Mouse (Mus musculus): Measurements from ENCODE around the gene Casp14. TPM values are rescaled to one million over a fixed set of nuclear protein-coding genes. Genes with fewer than 3 reads are reported as not detected.
"Not testable (repeated sequence)": the region's sequence is repeated elsewhere in the genome, so short reads cannot be mapped to it uniquely, and the experiment has no call there.

Gene Casp14
- polyA plus RNA-seq, 1 experiment from 2014 or later, result not detected

GRCm38 (mm10) chr10:78723416-78723815 is 5.3 kb upstream of the Casp14 start:
- no peak overlapping the region for H3K4me2 ChIP-seq (replicated peaks)
- no peak overlapping the region for H3K4me3 ChIP-seq
- no peak overlapping the region for H3K27ac ChIP-seq
- no peak for ATAC-seq (ENCODE audit: low FRiP score)
- 43% methylated on average over 2 of the region's 2 CpGs for WGBS
- no peaks in the 10 kb centered on the region for H3K9me3 ChIP-seq (replicated peaks)
- H3K9ac ChIP-seq, result no peak overlapping the region
- H3K36me3 ChIP-seq, result no peaks in the 10 kb centered on the region
- no peaks in the 10 kb centered on the region for H3K27me3 ChIP-seq
- no peaks in the 10 kb centered on the region for H3K4me1 ChIP-seq

- H3K4me1 ChIP-seq, result no peaks in the 10 kb centered on the region
- H3K9me3 ChIP-seq (replicated peaks), result no peaks in the 10 kb centered on the region
- H3K4me3 ChIP-seq, result no peak overlapping the region
- no peak overlapping the region for H3K9ac ChIP-seq
- no peaks in the 10 kb centered on the region for H3K36me3 ChIP-seq
- H3K27ac ChIP-seq, result no peak overlapping the region
- ATAC-seq (ENCODE audit: low FRiP score), result no peak
- no peaks in the 10 kb centered on the region for H3K27me3 ChIP-seq
- H3K4me2 ChIP-seq (replicated peaks), result no peak overlapping the region
- 69% methylated on average over 2 of the region's 2 CpGs for WGBS
These were observed 4.6 kb upstream of the Casp14 start for GRCm38 (mm10) chr10:78722654-78723053.

- no peaks in the 10 kb centered on the region for H3K9me3 ChIP-seq (replicated peaks)
- WGBS, result 88% methylated on average over 5 of the region's 5 CpGs
- no peaks in the 10 kb centered on the region for H3K36me3 ChIP-seq
- no peak for ATAC-seq (ENCODE audit: low FRiP score)
- no peaks in the 10 kb centered on the region for H3K27me3 ChIP-seq
- no peaks in the 10 kb centered on the region for H3K4me1 ChIP-seq
- no peak overlapping the region for H3K4me2 ChIP-seq (replicated peaks)
- no peak overlapping the region for H3K4me3 ChIP-seq
- no peak overlapping the region for H3K9ac ChIP-seq
- H3K27ac ChIP-seq, result no peak overlapping the region
These were observed 3.9 kb upstream of the Casp14 start for GRCm38 (mm10) chr10:78722036-78722435.

- Histone ChIP-seq H3K9me3 (replicated peaks) (no peaks in the 10 kb centered on the region), H3K27me3 (no peaks in the 10 kb centered on the region), H3K4me2 (replicated peaks) (no peak overlapping the region), H3K4me1 (no peaks in the 10 kb centered on the region), H3K4me3 (no peak overlapping the region), H3K36me3 (no peaks in the 10 kb centered on the region), H3K27ac (no peak overlapping the region), H3K9ac (no peak overlapping the region)
- ATAC-seq (ENCODE audit: low FRiP score), result no peak
These were observed 1.9 kb downstream of the Casp14 start for GRCm38 (mm10) chr10:78716231-78716630.

GRCm38 (mm10) chr10:78715156-78715555 is 2.9 kb downstream of the Casp14 start:
- Histone ChIP-seq H3K4me2 (replicated peaks) (no peak overlapping the region), H3K27me3 (no peaks in the 10 kb centered on the region), H3K4me3 (no peak overlapping the region), H3K27ac (no peak overlapping the region), H3K9ac (no peak overlapping the region), H3K9me3 (replicated peaks) (no peaks in the 10 kb centered on the region), H3K36me3 (no peaks in the 10 kb centered on the region), H3K4me1 (no peaks in the 10 kb centered on the region)
- ATAC-seq (ENCODE audit: low FRiP score), result no peak
- WGBS, result 94% methylated on average over 7 of the region's 7 CpGs

GRCm38 (mm10) chr10:78714129-78714528 is 4.0 kb downstream of the Casp14 start:
- H3K4me1 ChIP-seq, result no peaks in the 10 kb centered on the region
- H3K27me3 ChIP-seq, result no peaks in the 10 kb centered on the region
- 78% methylated on average over 6 of the region's 6 CpGs for WGBS
- no peaks in the 10 kb centered on the region for H3K36me3 ChIP-seq
- H3K9me3 ChIP-seq (replicated peaks), result no peaks in the 10 kb centered on the region
- H3K4me2 ChIP-seq (replicated peaks), result no peak overlapping the region
- H3K27ac ChIP-seq, result no peak overlapping the region
- H3K9ac ChIP-seq, result no peak overlapping the region
- ATAC-seq (ENCODE audit: low FRiP score), result no peak
- H3K4me3 ChIP-seq, result no peak overlapping the region

GRCm38 (mm10) chr10:78710706-78711105 is 7.4 kb downstream of the Casp14 start:
- no peak overlapping the region for H3K4me2 ChIP-seq (replicated peaks)
- H3K4me1 ChIP-seq, result no peaks in the 10 kb centered on the region
- no peak overlapping the region for H3K4me3 ChIP-seq
- H3K27ac ChIP-seq, result no peak overlapping the region
- no peaks in the 10 kb centered on the region for H3K9me3 ChIP-seq (replicated peaks)
- ATAC-seq (ENCODE audit: low FRiP score), result no peak
- H3K27me3 ChIP-seq, result no peaks in the 10 kb centered on the region
- H3K36me3 ChIP-seq, result no peaks in the 10 kb centered on the region
- H3K9ac ChIP-seq, result no peak overlapping the region

GRCm38 (mm10) chr10:78700881-78701280 is 17.2 kb downstream of the Casp14 start:
- Histone ChIP-seq H3K4me3 (no peak overlapping the region), H3K27me3 (no peaks in the 10 kb centered on the region), H3K4me1 (no peaks in the 10 kb centered on the region), H3K36me3 (no peaks in the 10 kb centered on the region), H3K9me3 (replicated peaks) (no peaks in the 10 kb centered on the region), H3K4me2 (replicated peaks) (no peak overlapping the region), H3K27ac (no peak overlapping the region), H3K9ac (no peak overlapping the region)
- no peak for ATAC-seq (ENCODE audit: low FRiP score)
- 55% methylated on average over 3 of the region's 3 CpGs for WGBS

- 87% methylated on average over 6 of the region's 6 CpGs for WGBS
- ATAC-seq (ENCODE audit: low FRiP score), result no peak
These were observed 28.1 kb downstream of the Casp14 start for GRCm38 (mm10) chr10:78689973-78690372.

GRCm38 (mm10) chr10:78686995-78687577 is 31.0 kb downstream of the Casp14 start:
- no peak for ATAC-seq (ENCODE audit: low FRiP score)
- WGBS, result 75% methylated on average over 4 of the region's 4 CpGs
- H3K9ac ChIP-seq, result no peak overlapping the region

More at GRCm38 (mm10) chr10:78689973-78690372, 28.1 kb downstream of the Casp14 start:
- no peak overlapping the region for H3K9ac ChIP-seq
- no peak overlapping the region for H3K4me2 ChIP-seq (replicated peaks)
- no peaks in the 10 kb centered on the region for H3K36me3 ChIP-seq
- H3K4me1 ChIP-seq, result no peaks in the 10 kb centered on the region
- H3K9me3 ChIP-seq (replicated peaks), result no peaks in the 10 kb centered on the region
- no peaks in the 10 kb centered on the region for H3K27me3 ChIP-seq
- no peak overlapping the region for H3K4me3 ChIP-seq
- no peak overlapping the region for H3K27ac ChIP-seq

GRCm38 (mm10) chr10:78670121-78670520 is 48.0 kb downstream of the Casp14 start:
- H3K4me2 ChIP-seq (replicated peaks); ATAC-seq (ENCODE audit: low FRiP score); H3K9ac ChIP-seq; H3K9me3 ChIP-seq (replicated peaks); H3K4me1 ChIP-seq; H3K27ac ChIP-seq; H3K27me3 ChIP-seq; H3K4me3 ChIP-seq; H3K36me3 ChIP-seq: not testable (repeated sequence)
- WGBS, result 19% methylated on average over 1 of the region's 1 CpGs

More at GRCm38 (mm10) chr10:78686995-78687577, 31.0 kb downstream of the Casp14 start:
- Histone ChIP-seq H3K9me3 (replicated peaks) (no peaks in the 10 kb centered on the region), H3K36me3 (no peaks in the 10 kb centered on the region), H3K4me1 (no peaks in the 10 kb centered on the region), H3K27me3 (no peaks in the 10 kb centered on the region), H3K4me2 (replicated peaks) (no peak overlapping the region), H3K4me3 (no peak overlapping the region), H3K27ac (no peak overlapping the region)

GRCm38 (mm10) chr10:78666696-78667095 is 51.4 kb downstream of the Casp14 start:
- H3K9me3 ChIP-seq (replicated peaks); H3K4me3 ChIP-seq; H3K27me3 ChIP-seq; H3K4me2 ChIP-seq (replicated peaks); ATAC-seq (ENCODE audit: low FRiP score); H3K4me1 ChIP-seq; H3K9ac ChIP-seq; H3K27ac ChIP-seq; H3K36me3 ChIP-seq: not testable (repeated sequence)
- WGBS, result 94% methylated on average over 10 of the region's 10 CpGs

- ATAC-seq (ENCODE audit: low FRiP score), result no peak
- no peak overlapping the region for H3K4me2 ChIP-seq (replicated peaks)
- 93% methylated on average over 1 of the region's 1 CpGs for WGBS
These were observed 53.5 kb downstream of the Casp14 start for GRCm38 (mm10) chr10:78664546-78664945.

More at GRCm38 (mm10) chr10:78664546-78664945, 53.5 kb downstream of the Casp14 start:
- H3K36me3 ChIP-seq, result no peaks in the 10 kb centered on the region
- H3K27ac ChIP-seq, result no peak overlapping the region
- H3K4me1 ChIP-seq, result no peaks in the 10 kb centered on the region
- H3K9me3 ChIP-seq (replicated peaks), result no peaks in the 10 kb centered on the region
- no peak overlapping the region for H3K9ac ChIP-seq
- H3K27me3 ChIP-seq, result no peaks in the 10 kb centered on the region
- no peak overlapping the region for H3K4me3 ChIP-seq
